Mouse (Mus musculus): ENCODE results near the gene Vac14.

Vac14 gene

DNA sequence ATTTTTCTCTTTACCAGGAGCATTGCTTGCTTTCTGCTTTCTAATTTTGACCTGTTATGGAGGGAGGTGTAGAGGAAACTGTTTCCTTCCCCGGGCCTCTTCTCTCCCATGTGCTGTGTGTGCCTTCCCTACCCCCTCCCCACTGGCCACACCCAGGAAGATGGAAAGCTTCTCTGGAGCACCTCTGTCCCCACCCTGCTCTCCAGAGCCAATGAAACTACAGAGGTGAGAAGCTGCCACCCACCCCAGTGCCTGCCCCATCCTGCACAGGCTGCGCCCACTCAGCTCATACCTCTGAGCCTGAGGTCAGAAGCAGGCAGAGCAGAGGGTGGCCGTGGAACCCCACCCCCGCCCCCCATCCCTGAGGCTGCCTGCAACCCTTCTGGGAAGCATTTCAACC lies 136.3 kb downstream of the Vac14 start:
- no peak for DNase-seq

DNA sequence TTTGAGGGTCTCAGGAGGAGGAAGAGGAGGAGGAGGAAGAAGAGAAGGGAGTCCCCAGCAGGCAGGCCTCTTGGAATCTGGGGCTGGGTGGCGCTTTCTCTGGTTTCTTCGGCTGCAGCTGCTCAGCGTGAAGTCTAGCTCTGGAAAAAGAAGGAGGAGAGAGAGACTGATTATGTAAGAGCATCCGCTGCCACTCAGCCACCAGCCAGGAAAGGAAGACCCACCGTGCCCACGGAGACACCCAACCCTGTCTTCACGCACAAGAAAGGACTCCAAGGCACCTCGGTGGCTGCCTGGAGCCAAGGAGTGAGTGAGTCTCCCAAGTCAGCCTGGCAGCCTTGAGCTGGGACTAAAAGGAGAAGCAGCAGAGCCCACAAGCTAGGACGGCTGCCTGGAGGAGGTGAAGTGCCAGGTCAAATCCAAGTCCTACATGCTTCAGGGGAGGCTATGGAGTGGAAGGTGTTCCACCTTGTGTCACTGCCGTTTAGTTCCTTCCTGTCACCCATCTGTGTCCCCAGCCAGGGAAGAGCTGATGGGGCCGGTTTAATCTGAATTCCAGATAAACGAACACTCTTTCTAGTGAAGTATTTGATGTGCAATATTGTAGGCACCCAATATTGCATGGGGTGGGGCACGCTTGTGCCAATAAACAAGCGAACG lies 137.3 kb downstream of the Vac14 start:
- no peak for DNase-seq

DNA sequence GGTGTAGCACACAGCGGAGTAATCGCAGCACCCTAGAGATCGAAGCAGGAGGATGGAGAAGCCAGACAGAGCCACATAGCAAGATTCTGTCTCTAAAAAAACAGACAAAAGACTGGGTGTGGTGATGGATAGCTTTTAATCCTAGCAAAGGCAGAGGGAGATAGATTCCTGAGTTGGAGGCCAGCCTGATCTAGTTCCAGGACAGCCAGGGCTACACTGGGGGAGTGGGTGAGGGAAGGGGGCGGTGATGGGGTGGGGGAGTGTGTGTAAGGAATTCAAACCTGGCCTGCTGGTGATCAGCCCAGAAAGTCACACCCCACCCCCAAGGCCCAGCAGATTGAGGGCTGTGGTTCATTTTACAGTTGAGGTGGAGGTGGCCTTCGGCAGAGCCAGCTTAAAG lies 137.8 kb downstream of the Vac14 start:
- no peak for DNase-seq

DNA sequence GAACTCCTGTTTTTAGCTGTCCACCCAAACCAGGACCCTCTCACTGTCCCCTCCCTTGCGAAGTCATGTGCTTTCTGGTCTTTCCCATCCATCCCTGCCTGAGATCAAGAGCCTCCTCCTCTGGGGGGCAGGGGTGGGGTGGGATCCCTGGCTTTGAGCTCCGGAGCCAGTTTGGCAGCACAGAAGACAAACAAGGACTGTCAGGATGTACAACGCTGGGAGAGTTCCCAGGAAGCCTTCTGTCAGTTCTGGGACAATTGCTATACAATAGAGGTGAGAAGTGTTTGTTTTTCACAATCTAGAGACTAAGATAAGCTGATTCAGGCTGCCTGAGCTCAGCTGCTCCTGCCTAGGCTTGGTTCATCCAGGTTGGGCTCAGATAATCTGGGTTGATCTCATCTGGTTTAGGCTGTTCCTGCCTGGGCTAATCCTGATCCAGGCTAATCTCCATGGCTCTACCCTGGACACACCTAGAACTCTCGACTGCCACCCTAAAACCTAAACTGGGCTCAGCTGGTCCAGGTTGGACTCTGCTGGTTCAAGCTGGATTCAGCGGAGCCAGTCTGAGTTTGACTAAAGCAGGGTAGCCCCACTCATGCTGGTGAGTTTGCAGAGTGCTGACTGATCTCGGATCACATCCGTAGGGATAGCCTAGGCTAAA lies 142.0 kb downstream of the Vac14 start:
- no peak for DNase-seq

DNA sequence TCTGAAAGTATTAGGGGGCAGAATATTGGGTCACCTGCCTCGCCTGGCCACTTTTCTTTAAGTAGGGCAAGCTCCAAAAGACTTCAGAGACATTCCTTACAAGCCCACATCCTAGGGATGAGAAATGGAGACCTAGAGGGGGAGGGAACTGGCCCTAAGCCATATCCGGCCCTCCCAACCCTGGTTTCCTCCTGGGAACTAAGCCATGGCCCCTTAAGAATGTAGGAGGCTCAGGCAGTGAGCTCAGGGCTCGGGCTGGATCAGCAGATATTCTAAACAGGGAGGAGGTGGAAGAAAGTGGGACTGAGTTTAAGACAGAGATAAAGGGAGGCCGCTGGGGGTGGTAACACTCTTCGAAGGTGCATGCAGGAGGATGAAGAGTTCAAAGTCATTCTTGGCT lies 142.8 kb downstream of the Vac14 start:
- no peak for DNase-seq

- DNase-seq = no peak
These were observed 143.6 kb downstream of the Vac14 start for GRCm38 (mm10) chr8:110761988-110762387.

GRCm38 (mm10) chr8:110764671-110765070 lies 146.3 kb downstream of the Vac14 start:
- peak; percentile 52 for DNase-seq

DNA sequence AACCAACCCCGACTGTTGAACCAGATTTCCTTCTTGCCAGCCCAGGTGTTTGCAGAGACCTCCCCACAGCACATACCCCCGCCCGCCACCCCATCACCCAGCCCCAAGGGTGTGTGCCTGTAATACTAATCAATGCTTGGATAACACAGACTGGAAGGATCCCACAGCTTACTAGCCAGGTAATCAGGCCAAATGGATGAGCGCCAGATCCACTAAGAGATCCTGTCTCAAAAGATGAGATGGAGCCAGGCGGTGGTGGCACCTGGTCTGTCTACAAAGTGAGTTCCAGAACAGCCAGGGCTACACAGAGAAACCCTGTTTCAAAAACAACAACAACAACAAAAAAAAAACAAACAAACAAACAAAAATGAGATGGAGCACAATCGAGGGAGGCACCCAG lies 148.9 kb downstream of the Vac14 start:
- no peak for DNase-seq

Data from cerebellum, adult 11-12 months (tissue).